Mouse (Mus musculus) MEL (cell line): ENCODE results near the gene Igsf21. TPM values are rescaled to one million over a fixed set of nuclear protein-coding genes. Genes with fewer than 3 reads are reported as not detected.

Experiments used
- DNase-seq: peaks from one replicate; pipeline ENCODE4 v3.0.0; 2011; ENCODE audit warnings: low read depth, low spot score
- H3K27ac ChIP-seq: 2 replicates; pipeline ENCODE4 v1.5.1; 2012; ENCODE audit warnings: low read depth, mild to moderate bottlenecking, control low read depth, low read length, moderate library complexity; ENCODE audit not compliant: control insufficient read depth
- H3K27me3 ChIP-seq, 2 experiments: fragments of 150-350 bp in 1 of 2; sonication (generic) in 1 of 2; 2 replicates each; pipeline ENCODE4 v1.6.1; 2012; ENCODE audit warnings: low read length in 2 of 2, mild to moderate bottlenecking in 2 of 2, improper control_type of control experiment in 1 of 2, moderate library complexity in 1 of 2; ENCODE audit not compliant: insufficient read depth in 2 of 2, control insufficient read depth in 1 of 2
- H3K36me3 ChIP-seq, 2 experiments: 2 replicates each; pipeline ENCODE4 v1.6.1; 2012 to 2014; ENCODE audit warnings: low read length in 2 of 2, improper control_type of control experiment in 1 of 2, inconsistent platforms in 1 of 2, mild to moderate bottlenecking in 1 of 2; ENCODE audit not compliant: insufficient read depth in 2 of 2, control insufficient read depth in 1 of 2
- H3K4me1 ChIP-seq, 2 experiments: fragments of 150-350 bp in 1 of 2; sonication (generic) in 1 of 2; 2 replicates each; pipeline ENCODE4 v1.6.1; 2012; ENCODE audit warnings: low read length in 2 of 2, improper control_type of control experiment in 1 of 2, mild to moderate bottlenecking in 1 of 2; ENCODE audit not compliant: insufficient read depth in 2 of 2, control insufficient read depth in 1 of 2
- H3K4me3 ChIP-seq, 2 experiments: fragments of 150-350 bp in 1 of 2; sonication (generic) in 1 of 2; 2 replicates each; pipeline ENCODE4 v1.5.1; 2012; ENCODE audit warnings: low read depth in 2 of 2, low read length in 2 of 2, mild to moderate bottlenecking in 2 of 2, moderate library complexity in 2 of 2, control low read depth in 1 of 2, improper control_type of control experiment in 1 of 2; ENCODE audit not compliant: control insufficient read depth in 1 of 2, insufficient read depth in 1 of 2
- H3K79me2 ChIP-seq: 2 replicates; pipeline ENCODE4 v1.6.1; 2012; ENCODE audit warnings: mild to moderate bottlenecking, low read length, moderate library complexity; ENCODE audit not compliant: control insufficient read depth, poor library complexity, insufficient read depth
- H3K9ac ChIP-seq: 2 replicates; pipeline ENCODE4 v1.6.1; 2012; ENCODE audit warnings: low read depth, mild to moderate bottlenecking, control low read depth, low read length, moderate library complexity; ENCODE audit not compliant: control insufficient read depth, poor library complexity, severe bottlenecking
- H3K9me3 ChIP-seq: fragments of 150-350 bp; sonication (generic); replicated peaks from 2 replicates; pipeline ENCODE4 v1.6.1; 2012; ENCODE audit warnings: mild to moderate bottlenecking, low read length, improper control_type of control experiment, moderate library complexity; ENCODE audit not compliant: insufficient read depth
- BHLHE40 ChIP-seq: IDR thresholded peaks from 2 replicates; pipeline ENCODE4 v1.6.1; 2012; ENCODE audit warnings: low read depth, mild to moderate bottlenecking, inconsistent platforms, low read length, improper control_type of control experiment, borderline replicate concordance
- CHD1 ChIP-seq: IDR thresholded peaks from 2 replicates; pipeline ENCODE4 v1.6.1; 2012; ENCODE audit warnings: low read depth, mild to moderate bottlenecking, inconsistent platforms, low read length, improper control_type of control experiment
- ELF1 ChIP-seq: IDR thresholded peaks from 2 replicates; pipeline ENCODE4 v1.6.1; 2014; ENCODE audit warnings: low read depth, mild to moderate bottlenecking, inconsistent platforms, low read length, improper control_type of control experiment, moderate library complexity
- GABPA ChIP-seq: IDR thresholded peaks from 2 replicates; pipeline ENCODE4 v1.6.1; 2012; ENCODE audit warnings: low read depth, mild to moderate bottlenecking, inconsistent platforms, low read length, improper control_type of control experiment, moderate library complexity
- GATA1 ChIP-seq: IDR thresholded peaks from 2 replicates; pipeline ENCODE4 v1.6.1; 2011; ENCODE audit warnings: low read depth, low read length, improper control_type of control experiment
- HCFC1 ChIP-seq: IDR thresholded peaks from 2 replicates; pipeline ENCODE4 v1.6.1; 2012; ENCODE audit warnings: low read depth, mild to moderate bottlenecking, inconsistent platforms, low read length, improper control_type of control experiment, moderate library complexity
- JUND ChIP-seq: IDR thresholded peaks from 2 replicates; pipeline ENCODE4 v1.6.1; 2011; ENCODE audit warnings: low read depth, mild to moderate bottlenecking, improper control_type of control experiment, low read length
- KAT2A ChIP-seq: conservative IDR thresholded peaks from 2 replicates; pipeline ENCODE4 v1.6.1; 2012; ENCODE audit warnings: low read depth, low read length, improper control_type of control experiment, inconsistent platforms
- MAFK ChIP-seq: IDR thresholded peaks from 2 replicates; pipeline ENCODE4 v1.6.1; 2011; ENCODE audit warnings: low read depth, mild to moderate bottlenecking, low read length, improper control_type of control experiment, borderline replicate concordance
- MAX ChIP-seq: IDR thresholded peaks from 2 replicates; pipeline ENCODE4 v1.6.1; 2011; ENCODE audit warnings: low read length, improper control_type of control experiment
- MAZ ChIP-seq: IDR thresholded peaks from 2 replicates; pipeline ENCODE4 v1.6.1; 2012; ENCODE audit warnings: low read depth, mild to moderate bottlenecking, inconsistent platforms, low read length, improper control_type of control experiment
- MXI1 ChIP-seq: IDR thresholded peaks from 2 replicates; pipeline ENCODE4 v1.6.1; 2011; ENCODE audit warnings: mild to moderate bottlenecking, low read depth, low read length, improper control_type of control experiment
- MYC ChIP-seq: IDR thresholded peaks from 2 replicates; pipeline ENCODE4 v1.6.1; 2011; ENCODE audit warnings: low read depth, mild to moderate bottlenecking, low read length, improper control_type of control experiment, moderate library complexity
- NELFE ChIP-seq: IDR thresholded peaks from 2 replicates; pipeline ENCODE4 v1.6.1; 2011; ENCODE audit warnings: low read depth, low read length, improper control_type of control experiment
- POLR2AphosphoS5 ChIP-seq: IDR thresholded peaks from 2 replicates; pipeline ENCODE4 v1.6.1; 2012; ENCODE audit warnings: low read depth, borderline replicate concordance, mild to moderate bottlenecking, inconsistent platforms, low read length, moderate library complexity, mixed read lengths
- SIN3A ChIP-seq: IDR thresholded peaks from 2 replicates; pipeline ENCODE4 v1.6.1; 2012; ENCODE audit warnings: low read length, improper control_type of control experiment, inconsistent platforms
- SMC3 ChIP-seq: IDR thresholded peaks from 2 replicates; pipeline ENCODE4 v1.6.1; 2011; ENCODE audit warnings: low read depth, low read length, improper control_type of control experiment
- TCF12 ChIP-seq: IDR thresholded peaks from 2 replicates; pipeline ENCODE4 v1.6.1; 2014; ENCODE audit warnings: low read depth, mild to moderate bottlenecking, inconsistent platforms, low read length, improper control_type of control experiment, moderate library complexity
- UBTF ChIP-seq: IDR thresholded peaks from 2 replicates; pipeline ENCODE4 v1.6.1; 2012; ENCODE audit warnings: low read depth, mild to moderate bottlenecking, inconsistent platforms, low read length, improper control_type of control experiment, moderate library complexity, borderline replicate concordance; ENCODE audit not compliant: insufficient read depth
- USF1 ChIP-seq: IDR thresholded peaks from 2 replicates; pipeline ENCODE4 v1.6.1; 2014; ENCODE audit warnings: low read depth, mild to moderate bottlenecking, inconsistent platforms, low read length, improper control_type of control experiment, moderate library complexity
- USF2 ChIP-seq, 2 experiments: IDR thresholded peaks; 2 replicates each; pipeline ENCODE4 v1.6.1; 2011 to 2012; ENCODE audit warnings: improper control_type of control experiment in 2 of 2, low read length in 2 of 2, borderline replicate concordance in 1 of 2, inconsistent platforms in 1 of 2, low read depth in 1 of 2, mild to moderate bottlenecking in 1 of 2; ENCODE audit not compliant: insufficient read depth in 1 of 2
- ZKSCAN1 ChIP-seq: IDR thresholded peaks from 2 replicates; pipeline ENCODE4 v1.6.1; 2012; ENCODE audit warnings: low read depth, mild to moderate bottlenecking, inconsistent platforms, low read length, improper control_type of control experiment, moderate library complexity
- polyA plus RNA-seq, 2 experiments: library from polyadenylated mRNA; stranded (reverse) in 1 of 2; unstranded in 1 of 2; fragments of >175 nt in 1 of 2; fragments of >200 nt in 1 of 2; gene quantifications; 2 replicates each; pipeline versions ENCODE4 v1.2.1 to v1.2.4; 2012; ENCODE audit warnings: low replicate concordance in 2 of 2, low read depth in 1 of 2; ENCODE audit not compliant: insufficient read length in 2 of 2, insufficient read depth in 1 of 2, missing spikeins in 1 of 2
- total RNA-seq: library from RNA; depleted of rRNA; stranded (reverse); fragments of 300-350 nt; gene quantifications from 2 replicates; pipeline ENCODE4 v1.2.3, GENCODE M21; 2012

The Igsf21 gene
- total and polyA plus RNA-seq, 3 experiments = not detected

- Histone ChIP-seq H3K79me2 (no peaks in the 10 kb centered on the region), H3K4me3 (no peak overlapping the region), H3K9me3 (no peaks in the 10 kb centered on the region), H3K36me3 (no peaks in the 10 kb centered on the region), H3K9ac (no peak overlapping the region)
- TF ChIP-seq GATA1 (no peak), CHD1 (no peak), GABPA (no peak)
- TF ChIP-seq, all 39 proteins: peak for 0
- DNase-seq = no peak
- Histone ChIP-seq H3K27me3 (no peaks in the 10 kb centered on the region), H3K27ac (no peak overlapping the region), H3K4me1 (no peaks in the 10 kb centered on the region)
Measured at GRCm38 (mm10) chr4:140030040-140030386, 216.6 kb downstream of the Igsf21 start.

GRCm38 (mm10) chr4:140029324-140030039 lies 217.1 kb downstream of the Igsf21 start:
- Histone ChIP-seq H3K9me3 (no peaks in the 10 kb centered on the region), H3K36me3 (no peaks in the 10 kb centered on the region), H3K9ac (no peak overlapping the region), H3K27ac (no peak overlapping the region), H3K4me1 (no peaks in the 10 kb centered on the region), H3K79me2 (no peaks in the 10 kb centered on the region), H3K27me3 (no peaks in the 10 kb centered on the region), H3K4me3 (no peak overlapping the region)
- TF ChIP-seq MXI1 (no peak), SMC3 (no peak), USF2 (IDR thresholded peaks at IDR 0.05; ENCODE audit: borderline replicate concordance in 1 of 2, insufficient read depth in 1 of 2, low read depth in 1 of 2, low read length in 2 of 2) (no peak), HCFC1 (no peak), TCF12 (no peak), USF1 (no peak), MAZ (no peak), ZKSCAN1 (no peak), BHLHE40 (no peak), KAT2A (no peak), JUND (no peak), NELFE (no peak), ELF1 (no peak), POLR2AphosphoS5 (no peak), MAX (no peak), SIN3A (no peak), MAFK (no peak), MYC (no peak), UBTF (no peak)
- DNase-seq = no peak
